Mouse (Mus musculus): Measurements from ENCODE around the gene Polr2b. TPM values are rescaled to one million over a fixed set of nuclear protein-coding genes. Genes with fewer than 3 reads are reported as not detected.

Gene Polr2b
- total RNA-seq (2022): 100 to 1,000 TPM in 2 of 4 experiments, 10 to 100 TPM in 2; 63.5 to 111 (median 85.4) TPM

GRCm38 (mm10) chr5:77309924-77310772 is at the start of gene Polr2b, which contains the start of gene Noa1:
Gene Polr2b, plus strand, starts transcription at chr5:77310147.
Gene Noa1, minus strand, starts transcription at chr5:77310084.
- peak; percentile 97 for DNase-seq

GRCm38 (mm10) chr5:77261137-77261536 is 48.8 kb upstream of the Polr2b start:
- DNase-seq: no peak

GRCm38 (mm10) chr5:77262105-77262504 is 47.8 kb upstream of the Polr2b start:
- no peak for DNase-seq

DNA sequence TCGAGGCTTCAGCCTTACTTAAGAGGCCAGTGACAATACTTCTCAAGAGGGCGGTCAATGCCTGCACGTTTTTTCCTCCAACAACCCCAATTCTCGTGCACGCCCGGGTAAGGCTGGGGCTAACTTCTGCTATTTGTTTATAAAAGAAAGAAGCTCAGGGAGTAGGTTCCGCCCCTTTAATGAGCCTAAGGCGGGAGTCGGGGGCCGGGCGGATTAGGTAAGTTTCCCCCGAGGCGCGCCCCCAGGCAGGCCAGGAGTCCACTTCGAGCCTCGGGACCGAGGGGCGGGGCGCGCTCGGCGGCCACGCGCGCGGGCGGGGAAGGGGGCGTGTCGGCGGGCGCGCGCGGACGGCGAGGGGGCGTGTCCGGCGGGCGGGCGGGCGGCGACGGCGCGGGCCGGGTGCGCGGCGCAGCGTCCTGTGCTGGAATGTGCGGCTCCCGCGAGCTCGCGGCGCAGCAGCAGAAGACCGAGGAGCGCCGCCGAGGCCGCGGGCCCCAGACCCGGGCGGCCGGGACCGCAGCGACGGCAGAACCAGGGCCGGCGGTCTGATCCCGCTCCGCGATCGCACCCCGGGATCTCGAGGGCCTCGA is 44.8 kb upstream of the Polr2b start, which contains the start of gene Rest:
TSS of gene Rest (plus strand) at position 411 of the 590 bp plus-strand sequence.
- DNase-seq: peak; percentile 64

DNA sequence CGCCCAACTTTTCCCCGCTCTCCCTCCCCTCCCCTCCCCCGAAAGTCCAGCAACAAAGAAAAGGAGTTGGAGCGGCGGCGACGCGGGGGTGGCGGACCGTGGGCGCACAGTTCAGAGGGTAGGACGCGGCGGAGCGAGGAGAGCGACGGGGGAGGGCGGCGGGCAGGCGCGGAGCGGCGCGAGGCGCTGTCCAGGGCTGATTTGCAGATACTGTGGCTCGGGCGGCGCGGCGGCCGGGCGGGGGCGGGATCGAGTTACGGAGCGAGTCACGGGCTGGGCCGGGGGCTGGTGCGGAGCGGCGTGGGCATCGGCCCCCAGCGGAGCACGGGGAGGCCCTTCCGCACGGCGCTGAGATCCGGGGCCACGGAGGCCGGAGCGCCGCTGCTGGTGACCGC is 44.3 kb upstream of the Polr2b start:
- DNase-seq: peak; percentile 66

DNA sequence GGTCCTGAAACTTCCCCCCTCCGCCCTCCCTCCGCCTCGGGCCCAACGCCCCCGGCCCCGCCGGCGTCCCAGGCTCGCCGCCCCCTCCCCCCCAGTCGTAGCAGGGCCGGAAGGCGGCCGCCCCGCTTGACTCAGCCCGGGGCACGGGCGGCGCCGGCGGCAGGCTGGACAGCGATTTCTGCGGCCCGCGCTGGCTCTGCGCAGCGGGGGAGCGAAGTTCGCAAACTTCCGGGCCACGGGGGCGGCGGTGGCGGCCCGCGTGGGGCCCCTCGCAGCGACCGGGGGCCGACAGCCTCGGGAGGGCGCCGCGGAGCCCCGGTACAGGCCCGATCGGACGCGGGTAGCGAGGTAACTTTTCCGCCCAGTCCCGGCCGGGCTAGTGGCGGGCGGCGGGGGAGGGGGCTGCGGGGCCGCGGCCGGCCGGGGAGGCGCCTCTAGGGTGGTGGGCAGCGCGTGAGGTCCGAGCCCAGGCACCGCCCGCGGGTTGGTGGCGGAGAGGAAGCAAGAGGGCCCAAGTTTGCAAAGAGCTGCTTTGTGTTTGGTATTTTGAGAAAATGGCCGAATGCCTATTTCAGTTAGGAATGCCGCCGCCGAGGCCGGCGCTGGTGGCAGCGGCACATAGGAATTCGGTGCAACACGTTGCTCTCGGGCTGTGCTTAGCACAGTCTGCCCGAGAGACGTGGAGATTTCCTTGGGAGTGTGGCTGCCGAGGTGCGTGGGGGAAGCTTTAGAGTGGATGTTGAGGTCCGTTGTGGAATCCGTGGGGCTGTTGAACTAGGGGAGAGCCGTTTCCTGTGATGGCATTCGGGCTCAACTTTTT is 43.7 kb upstream of the Polr2b start:
- no peak for DNase-seq

- DNase-seq: no peak
Observed at GRCm38 (mm10) chr5:77266886-77267401, 43.0 kb upstream of the Polr2b start.

DNA sequence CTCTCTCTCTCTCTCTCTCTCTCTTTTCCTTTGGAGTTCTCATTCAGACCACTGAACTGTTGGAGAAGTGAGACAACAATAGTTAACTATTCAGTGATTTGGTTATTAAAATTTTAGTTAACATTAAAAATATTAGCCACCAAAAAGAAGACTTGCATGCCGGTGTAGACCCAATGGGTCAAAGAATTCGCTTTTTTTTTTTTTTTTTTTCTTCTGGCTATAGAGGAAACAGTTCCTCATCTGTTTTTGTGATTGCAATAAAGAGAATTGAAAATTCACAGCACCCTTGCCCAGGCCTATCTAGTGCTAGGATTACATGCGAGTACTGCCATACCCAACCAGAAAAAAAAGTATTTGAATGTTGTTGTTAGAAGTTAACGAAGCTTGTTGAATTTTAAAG is 42.5 kb upstream of the Polr2b start:
- no peak for DNase-seq

GRCm38 (mm10) chr5:77267957-77268624 is 41.9 kb upstream of the Polr2b start:
- no peak for DNase-seq

DNA sequence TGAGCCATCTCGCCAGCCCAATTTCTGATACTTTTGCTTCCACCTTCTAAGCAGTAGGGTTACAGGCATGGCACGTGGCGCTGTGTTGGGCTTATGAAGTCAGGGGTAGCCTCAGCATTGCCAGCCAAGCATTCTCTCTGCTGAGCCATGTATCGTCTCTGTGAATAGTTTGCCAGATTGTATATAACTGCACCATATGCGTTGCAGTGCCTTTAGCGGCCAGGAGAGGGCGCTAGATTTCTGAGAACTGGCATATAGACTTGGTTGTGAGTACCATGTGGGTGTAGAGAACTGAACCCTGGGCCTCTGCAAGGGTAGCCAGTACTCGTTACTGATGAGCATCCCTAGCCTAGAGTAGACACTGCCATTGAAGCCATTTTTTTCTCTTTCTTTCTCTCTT is 40.5 kb upstream of the Polr2b start:
- no peak for DNase-seq

GRCm38 (mm10) chr5:77273151-77273550 is 36.8 kb upstream of the Polr2b start:
- no peak for DNase-seq

DNA sequence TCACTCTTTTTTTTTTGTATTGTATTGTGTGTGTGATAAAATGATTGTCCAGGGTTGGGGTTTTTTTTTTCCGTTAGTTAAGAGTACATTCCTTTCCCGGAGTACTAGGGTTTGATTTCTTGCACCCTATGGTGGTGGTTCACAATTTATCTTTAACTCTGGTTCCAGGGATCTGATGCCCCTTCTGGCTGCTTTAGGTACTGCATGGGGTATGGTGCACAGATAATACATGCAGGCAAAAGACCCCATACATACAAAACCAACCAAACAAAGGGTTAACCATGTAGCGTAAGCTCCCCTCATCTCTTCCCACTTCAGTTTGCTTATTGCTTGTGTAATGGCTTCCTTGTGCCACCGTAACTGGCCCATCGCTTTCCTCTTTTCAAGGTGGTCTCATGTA is 34.0 kb upstream of the Polr2b start:
- no peak for DNase-seq

- DNase-seq: no peak
Observed at GRCm38 (mm10) chr5:77277204-77277603, 32.7 kb upstream of the Polr2b start.

- no peak for DNase-seq
Observed at GRCm38 (mm10) chr5:77281518-77282174, 28.3 kb upstream of the Polr2b start.

DNA sequence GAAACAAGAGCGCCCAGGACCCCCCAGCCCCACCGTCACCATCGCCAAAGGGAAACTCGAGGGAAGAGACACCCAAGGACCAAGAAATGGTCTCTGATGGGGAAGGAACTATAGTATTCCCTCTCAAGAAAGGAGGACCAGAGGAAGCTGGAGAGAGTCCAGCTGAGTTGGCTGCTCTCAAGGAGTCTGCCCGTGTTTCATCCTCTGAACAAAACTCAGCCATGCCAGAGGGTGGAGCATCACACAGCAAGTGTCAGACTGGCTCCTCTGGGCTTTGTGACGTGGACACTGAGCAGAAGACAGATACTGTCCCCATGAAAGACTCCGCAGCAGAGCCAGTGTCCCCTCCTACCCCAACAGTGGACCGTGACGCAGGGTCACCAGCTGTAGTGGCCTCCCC is 27.7 kb upstream of the Polr2b start:
- no peak for DNase-seq

DNA sequence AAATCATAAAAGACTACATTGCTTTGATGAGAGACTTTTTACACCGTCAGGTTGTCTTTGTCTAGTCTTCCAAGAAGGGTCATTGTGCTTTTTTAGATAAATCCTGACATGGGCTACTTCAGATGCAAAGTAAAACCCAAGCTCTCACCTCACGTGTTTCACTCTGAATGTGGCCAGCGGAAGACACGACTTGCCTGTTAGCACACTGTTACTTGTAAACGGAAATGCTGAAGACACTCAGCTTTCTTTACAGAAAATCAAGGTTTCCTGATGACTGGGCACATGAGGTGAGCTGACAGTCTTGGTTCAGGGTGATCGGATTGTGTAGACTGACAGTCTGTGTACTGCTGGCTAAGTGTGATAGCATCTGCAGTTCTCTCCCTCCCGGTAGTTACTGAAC is 24.3 kb upstream of the Polr2b start:
- no peak for DNase-seq

DNA sequence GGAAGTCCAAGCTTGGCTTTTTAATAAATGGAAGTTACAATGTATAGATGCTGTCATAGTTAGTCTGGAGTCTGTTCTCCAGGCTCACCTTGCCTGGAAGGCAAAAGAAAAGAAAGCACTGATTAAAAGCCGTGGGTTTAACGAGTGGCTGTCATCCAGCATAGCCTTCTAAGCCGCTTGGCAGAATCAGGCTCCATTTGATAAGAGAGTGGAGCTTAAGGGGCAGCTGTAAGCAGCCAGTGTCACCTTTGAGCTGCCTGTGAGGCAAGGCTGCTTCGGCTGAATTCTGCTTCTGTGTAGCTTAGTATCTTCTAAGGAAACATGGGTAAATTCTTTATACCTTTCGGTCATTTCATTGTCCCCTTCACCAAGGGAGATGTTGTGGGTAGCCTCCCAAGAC is 23.0 kb upstream of the Polr2b start:
- no peak for DNase-seq

- DNase-seq: no peak
Observed at GRCm38 (mm10) chr5:77287901-77288300, 22.0 kb upstream of the Polr2b start.

- no peak for DNase-seq
Observed at GRCm38 (mm10) chr5:77289686-77290085, 20.3 kb upstream of the Polr2b start.

DNA sequence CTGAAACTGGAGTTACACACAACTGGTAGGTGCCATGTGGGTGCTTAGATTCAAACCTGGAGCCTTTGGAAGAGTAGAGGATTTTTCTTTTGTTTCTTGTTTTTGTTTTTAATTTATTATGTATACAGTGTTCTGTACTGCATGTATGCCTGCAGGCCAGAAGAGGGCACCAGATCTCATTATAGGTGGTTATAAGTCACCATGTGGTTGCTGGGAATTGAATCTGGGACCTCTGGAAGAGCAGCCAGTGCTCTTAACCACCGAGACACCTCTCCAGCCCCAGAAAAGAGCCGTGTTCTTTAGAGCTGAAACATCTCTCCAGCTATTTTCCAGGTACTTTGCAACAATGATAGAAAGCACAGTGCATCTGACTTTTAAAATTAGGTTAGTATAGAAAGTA is 19.3 kb upstream of the Polr2b start:
- DNase-seq: no peak

DNA sequence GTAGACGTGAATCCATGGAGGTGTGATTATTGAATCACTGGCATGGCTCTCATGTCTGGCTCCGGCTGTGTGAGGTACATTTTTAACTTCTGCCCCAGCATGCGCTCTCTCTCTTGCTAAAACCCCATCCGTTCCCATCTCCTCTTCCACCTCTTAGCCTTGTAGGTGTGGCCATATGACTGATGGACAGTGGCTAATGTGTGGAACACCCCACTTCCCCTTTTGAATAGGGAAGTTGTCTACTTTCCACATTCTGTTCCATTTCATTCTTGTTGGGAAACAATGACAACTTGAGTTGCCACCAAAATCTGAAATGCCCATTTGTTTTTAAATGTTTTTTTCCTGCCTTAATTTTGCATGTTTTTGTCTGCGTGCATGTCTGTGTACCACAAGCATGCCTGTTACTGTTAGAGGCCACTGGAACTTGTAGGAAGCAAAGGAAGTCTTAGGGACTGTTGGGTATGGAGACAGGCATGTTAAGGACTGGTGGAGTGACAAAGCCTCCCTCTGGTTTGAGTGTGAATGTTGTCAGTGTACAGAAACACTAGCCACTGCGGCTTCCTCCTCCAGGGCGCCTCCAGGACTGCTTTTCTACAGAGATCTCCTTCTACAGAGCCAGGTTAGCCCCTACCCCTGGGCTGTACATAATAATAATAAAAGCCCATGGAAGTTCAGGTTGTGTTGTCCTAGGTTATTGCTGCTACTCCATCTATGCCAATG is 17.0 kb upstream of the Polr2b start:
- no peak for DNase-seq

Measured in adrenal gland, adult 8-10 months (tissue).